Comparison of ENCODE assay signal across 19 mouse cellular contexts in genomic region chr6:145483318-145483674, GRCm38 (mm10).
DNase-seq lines count a peak whose midpoint lies in the region; ATAC-seq and TF ChIP-seq lines count a peak whose summit lies in the region.
"Had no signal": no experiment of that assay in that cellular context is flagged by ENCODE, and none has a peak within 500 bp of the region (broad histone marks: within the 10 kb centered on the region; RNA-seq: fewer than 3 reads in every experiment).

No protein-coding gene starts in this region.

- H3K4me2 ChIP-seq in limb, embryonic 12.5 days = no peak overlapping the region
- no peak overlapping the region for H3K4me2 ChIP-seq in forebrain, embryonic 16.5 days (ENCODE audit: low read length)
- H3K4me2 ChIP-seq: embryonic facial prominence, embryonic 15.5 days; liver, embryonic 11.5 days; neural tube, embryonic 12.5 days had no signal

- TF ChIP-seq CTCF in E14TG2a.4 (conservative IDR thresholded peaks at IDR 0.05; ENCODE audit: low read length) = no peak

- DNase-seq in heart, embryonic 10.5 days (ENCODE audit: low spot score) = no peak
- DNase-seq in heart, adult 18-20 months = no peak
- DNase-seq in limb, embryonic 10.5 days (ENCODE audit: low spot score) = no peak
- no peak for DNase-seq in urinary bladder, postnatal 14 days (ENCODE audit: low spot score)
- DNase-seq: adrenal gland, postnatal 25 days; cerebellum, adult 8-10 months; embryo, embryonic 11 days; heart, adult 2 months; kidney, adult 9 months; kidney, postnatal 36 days; thymus, postnatal 4 days had no signal

- 0 out of 2 replicates have a peak overlapping the region, but pooled peaks have one; percentile 6 for H3K27ac ChIP-seq in heart, embryonic 10.5 days
- 0 out of 2 replicates have a peak overlapping the region, but pooled peaks have one; percentile 35 for H3K27ac ChIP-seq in limb, embryonic 12.5 days
- no peak overlapping the region for H3K27ac ChIP-seq in limb, embryonic 10.5 days
- 0 out of 2 replicates have a peak overlapping the region, but pooled peaks have one; percentile 3 for H3K27ac ChIP-seq in forebrain, embryonic 16.5 days (ENCODE audit: low read length)
- H3K27ac ChIP-seq: gastrocnemius, adult 2 months; heart, adult 2 months; neural tube, embryonic 12.5 days had no signal

- WGBS in heart, embryonic 10.5 days = 56% methylated on average over 5 of the region's 5 CpGs
- 49% methylated on average over 5 of the region's 5 CpGs for WGBS in limb, embryonic 12.5 days
- 56% methylated on average over 5 of the region's 5 CpGs for WGBS in limb, embryonic 10.5 days
- whole genome bisulfite sequencing in forebrain, embryonic 16.5 days = 21% methylated on average over 5 of the region's 5 CpGs

- H3K9ac ChIP-seq in limb, embryonic 12.5 days (replicated peaks) = no peak overlapping the region
- no peak overlapping the region for H3K9ac ChIP-seq in forebrain, embryonic 16.5 days (replicated peaks; ENCODE audit: low read depth, low read length)
- H3K9ac ChIP-seq: embryonic facial prominence, embryonic 15.5 days; neural tube, embryonic 12.5 days had no signal

- no peaks in the 10 kb centered on the region for H3K27me3 ChIP-seq in heart, embryonic 10.5 days (ENCODE audit: insufficient read depth, poor library complexity, severe bottlenecking)
- no peaks in the 10 kb centered on the region for H3K27me3 ChIP-seq in limb, embryonic 12.5 days
- no peaks in the 10 kb centered on the region for H3K27me3 ChIP-seq in limb, embryonic 10.5 days (ENCODE audit: low read depth, poor library complexity, severe bottlenecking)
- no peaks in the 10 kb centered on the region for H3K27me3 ChIP-seq in E14TG2a.4 (ENCODE audit: insufficient read depth, low read length)
- no peaks in the 10 kb centered on the region for H3K27me3 ChIP-seq in forebrain, embryonic 16.5 days (replicated peaks; ENCODE audit: control insufficient read depth, insufficient read depth, low read length)
- H3K27me3 ChIP-seq: embryonic facial prominence, embryonic 15.5 days; neural tube, embryonic 12.5 days had no signal

- H3K4me3 ChIP-seq in heart, embryonic 10.5 days = no peak overlapping the region
- no peak overlapping the region for H3K4me3 ChIP-seq in limb, embryonic 12.5 days (replicated peaks)
- no peak overlapping the region for H3K4me3 ChIP-seq in limb, embryonic 10.5 days
- peak overlapping the region; percentile 46; the same call in 1 of the 2 replicates for H3K4me3 ChIP-seq in E14TG2a.4 (replicated peaks; ENCODE audit: low read length)
- no peak overlapping the region for H3K4me3 ChIP-seq in forebrain, embryonic 16.5 days (replicated peaks; ENCODE audit: low read length)
- H3K4me3 ChIP-seq: embryonic facial prominence, embryonic 15.5 days; gastrocnemius, adult 2 months; heart, adult 2 months; megakaryocyte, embryonic 14.5 days; neural tube, embryonic 12.5 days had no signal

- no peak for ATAC-seq in limb, embryonic 12.5 days (ENCODE audit: insufficient number of reproducible peaks, insufficient read depth, low FRiP score, low TSS enrichment, low read depth)
- ATAC-seq in forebrain, embryonic 16.5 days = peak; percentile 45

- H3K4me1 ChIP-seq in heart, embryonic 10.5 days = peaks cover 55% of the 10 kb centered on the region
- H3K4me1 ChIP-seq in limb, embryonic 12.5 days (replicated peaks) = peaks cover 40% of the 10 kb centered on the region
- H3K4me1 ChIP-seq in limb, embryonic 10.5 days = peaks cover 61% of the 10 kb centered on the region
- H3K4me1 ChIP-seq in E14TG2a.4 (replicated peaks; ENCODE audit: low read depth, low read length) = peaks cover 21% of the 10 kb centered on the region
- H3K4me1 ChIP-seq in forebrain, embryonic 16.5 days (replicated peaks; ENCODE audit: control insufficient read depth, insufficient read depth, low read length) = peaks cover 37% of the 10 kb centered on the region
- H3K4me1 ChIP-seq: megakaryocyte, embryonic 14.5 days had no signal

- no peaks in the 10 kb centered on the region for H3K36me3 ChIP-seq in heart, embryonic 10.5 days
- no peaks in the 10 kb centered on the region for H3K36me3 ChIP-seq in limb, embryonic 12.5 days
- H3K36me3 ChIP-seq in limb, embryonic 10.5 days = no peaks in the 10 kb centered on the region
- H3K36me3 ChIP-seq in E14TG2a.4 (ENCODE audit: insufficient read depth, low read length) = no peaks in the 10 kb centered on the region
- no peaks in the 10 kb centered on the region for H3K36me3 ChIP-seq in forebrain, embryonic 16.5 days (ENCODE audit: control insufficient read depth, insufficient read depth)
- H3K36me3 ChIP-seq: embryonic facial prominence, embryonic 15.5 days; neural tube, embryonic 12.5 days had no signal

- no peaks in the 10 kb centered on the region for H3K9me3 ChIP-seq in heart, embryonic 10.5 days
- H3K9me3 ChIP-seq in limb, embryonic 12.5 days = no peaks in the 10 kb centered on the region
- no peaks in the 10 kb centered on the region for H3K9me3 ChIP-seq in limb, embryonic 10.5 days (replicated peaks)
- no peaks in the 10 kb centered on the region for H3K9me3 ChIP-seq in E14TG2a.4 (ENCODE audit: low read length)
- H3K9me3 ChIP-seq in forebrain, embryonic 16.5 days (ENCODE audit: control insufficient read depth, low read length) = no peaks in the 10 kb centered on the region
- H3K9me3 ChIP-seq: embryonic facial prominence, embryonic 15.5 days; megakaryocyte, embryonic 14.5 days; neural tube, embryonic 12.5 days had no signal
